Mouse (Mus musculus): ENCODE data around the gene Nek10.
A peak's percentile ranks its signal among the peaks of the same experiment; 100 is the strongest.
"Not testable (repeated sequence)": the region's sequence is repeated elsewhere in the genome, so short reads cannot be mapped to it uniquely, and the experiment has no call there.

Gene Nek10

DNA sequence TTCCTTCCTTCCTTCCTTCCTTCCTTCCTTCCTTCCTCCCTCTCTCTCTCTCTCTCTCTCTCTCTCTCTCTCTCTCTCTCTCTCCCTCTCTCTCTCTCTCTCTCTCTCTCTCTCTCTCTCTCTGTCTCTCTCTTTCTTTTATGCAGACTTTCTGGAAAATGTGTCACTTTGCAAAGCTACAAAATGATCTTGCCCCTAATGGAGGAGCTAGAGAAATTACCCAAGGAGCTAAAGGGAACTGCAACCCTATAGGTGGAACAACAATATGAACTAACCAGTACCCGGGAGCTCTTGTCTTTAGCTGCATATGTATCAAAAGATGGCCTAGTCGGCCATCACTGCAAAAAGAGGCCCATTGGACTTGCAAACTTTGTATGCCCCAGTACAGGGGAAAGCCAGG is at the start of gene Nek10:
Gene Nek10 (plus strand): TSS at position 301 of the 400 bp plus-strand sequence.
- not testable (repeated sequence) for DNase-seq (ENCODE audit: low spot score in 2 of 2)

DNA sequence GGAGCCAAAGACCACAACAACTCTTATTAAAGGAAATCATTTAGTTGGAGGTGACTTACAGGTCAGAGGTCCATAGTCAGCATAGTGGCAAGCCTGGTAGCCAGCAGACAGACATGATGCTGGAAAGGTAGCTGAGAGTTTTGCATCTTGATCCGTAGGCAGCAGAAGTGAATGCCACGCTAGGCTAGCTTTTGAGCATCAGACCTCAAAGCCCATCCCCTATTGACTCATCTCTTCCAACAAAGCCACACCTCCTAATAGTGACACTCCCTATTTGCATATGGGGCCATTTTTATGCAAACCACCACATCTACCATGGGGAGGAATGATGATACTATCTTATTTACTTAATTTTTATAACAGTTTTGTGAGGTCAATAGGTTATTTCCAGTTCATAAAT is 22.0 kb upstream of the Nek10 start:
- no peak for DNase-seq (ENCODE audit: low spot score in 2 of 2)

GRCm38 (mm10) chr14:14784223-14784622 is 19.0 kb upstream of the Nek10 start:
- no peak for DNase-seq (ENCODE audit: low spot score in 2 of 2)

- DNase-seq (ENCODE audit: low spot score in 2 of 2), result no peak
These were observed 16.2 kb upstream of the Nek10 start for GRCm38 (mm10) chr14:14786979-14787378.

GRCm38 (mm10) chr14:14789840-14790470 is 13.3 kb upstream of the Nek10 start:
- no peak for DNase-seq (ENCODE audit: low spot score in 2 of 2)

- no peak for DNase-seq (ENCODE audit: low spot score in 2 of 2)
These were observed 3.4 kb upstream of the Nek10 start for GRCm38 (mm10) chr14:14799861-14800260.

DNA sequence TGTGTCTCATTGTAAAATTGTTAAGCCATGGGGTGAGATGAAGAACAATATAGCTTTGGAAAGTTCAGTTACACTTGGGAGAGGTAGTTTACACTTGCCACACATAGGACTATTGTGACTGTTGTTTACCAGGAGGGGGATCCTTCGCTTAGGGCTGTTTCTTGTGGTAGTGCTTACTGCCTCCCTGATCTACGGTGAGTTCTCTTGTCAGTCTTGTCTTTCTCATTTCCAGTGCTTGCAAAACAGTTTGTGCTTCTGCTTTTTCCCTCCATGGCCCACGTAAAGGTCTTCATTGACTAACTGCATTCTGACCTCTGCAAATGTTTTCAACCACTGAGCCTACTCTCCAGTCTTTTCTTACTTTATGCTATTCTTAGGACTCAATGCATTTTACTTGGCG is 2.9 kb upstream of the Nek10 start:
- no peak for DNase-seq (ENCODE audit: low spot score in 2 of 2)

- no peak for DNase-seq (ENCODE audit: low spot score in 2 of 2)
These were observed 2.4 kb upstream of the Nek10 start for GRCm38 (mm10) chr14:14800810-14801209.

DNA sequence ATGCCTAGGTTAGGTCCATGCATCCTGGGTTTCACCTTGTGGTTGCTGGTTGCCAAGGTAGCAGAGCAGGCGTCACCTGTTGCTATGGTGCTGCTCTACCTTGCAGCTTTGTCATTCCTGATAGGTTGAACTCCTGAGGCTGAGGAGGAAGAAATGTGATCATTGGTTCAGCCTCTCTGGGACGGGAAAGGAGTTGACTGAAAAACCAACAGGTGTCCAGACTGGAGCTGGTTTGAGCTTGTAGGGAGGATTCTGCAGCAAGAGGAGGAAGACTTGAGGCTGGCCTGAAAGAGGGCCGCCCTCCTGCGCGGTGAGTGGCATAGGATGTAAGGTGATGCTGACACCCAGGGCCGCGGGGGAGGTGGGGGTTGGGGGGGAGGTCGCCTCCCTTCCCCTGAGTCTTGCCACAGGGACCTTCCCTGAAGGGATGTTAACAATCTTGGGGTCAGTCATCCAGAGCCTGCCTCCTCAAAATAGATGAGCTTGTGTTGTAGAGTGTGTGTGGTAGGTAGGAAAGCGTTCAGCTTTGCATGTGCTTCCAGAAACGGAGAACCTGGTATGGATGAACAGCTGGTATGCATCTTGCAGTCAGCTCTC is 804 bp downstream of the Nek10 start:
- DNase-seq (ENCODE audit: low spot score in 2 of 2), result no peak

DNA sequence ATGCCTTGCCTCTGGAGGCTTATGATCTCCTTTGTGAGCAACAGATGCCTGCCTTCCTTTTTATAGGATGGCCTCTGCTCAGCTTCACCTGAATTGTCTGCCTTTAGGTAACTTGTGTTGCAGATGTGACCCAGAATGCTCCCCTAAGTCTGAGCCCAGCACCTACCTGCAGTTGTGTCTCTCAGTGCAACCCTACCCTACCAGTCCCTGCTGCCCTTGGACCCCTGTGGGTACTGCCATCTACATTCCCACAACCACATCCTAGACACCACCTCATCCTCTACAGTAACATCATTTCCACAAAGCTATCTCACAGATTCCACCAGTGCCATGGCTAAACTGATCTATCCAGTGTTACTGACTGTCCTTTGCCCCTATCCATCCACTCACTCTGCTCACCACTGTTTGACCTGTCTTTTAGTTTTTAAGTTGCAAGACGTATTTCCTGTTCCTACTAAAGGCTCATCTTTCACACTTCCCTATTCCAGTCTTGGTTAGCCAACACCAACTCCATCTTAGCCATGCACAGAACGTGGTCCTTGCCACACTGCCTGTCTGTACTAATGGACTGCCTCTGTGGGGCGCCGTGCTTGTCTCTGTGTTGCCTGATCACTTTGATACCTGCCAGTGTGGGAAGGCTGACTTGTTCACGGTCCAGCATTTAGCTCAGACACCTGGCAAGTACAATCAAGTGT is 1.4 kb downstream of the Nek10 start:
- no peak for DNase-seq (ENCODE audit: low spot score in 2 of 2)

GRCm38 (mm10) chr14:14832520-14833240 is 29.5 kb downstream of the Nek10 start:
- no peak for DNase-seq (ENCODE audit: low spot score in 2 of 2)

GRCm38 (mm10) chr14:14833498-14833897 is 30.3 kb downstream of the Nek10 start:
- DNase-seq (ENCODE audit: low spot score in 2 of 2), result no peak

DNA sequence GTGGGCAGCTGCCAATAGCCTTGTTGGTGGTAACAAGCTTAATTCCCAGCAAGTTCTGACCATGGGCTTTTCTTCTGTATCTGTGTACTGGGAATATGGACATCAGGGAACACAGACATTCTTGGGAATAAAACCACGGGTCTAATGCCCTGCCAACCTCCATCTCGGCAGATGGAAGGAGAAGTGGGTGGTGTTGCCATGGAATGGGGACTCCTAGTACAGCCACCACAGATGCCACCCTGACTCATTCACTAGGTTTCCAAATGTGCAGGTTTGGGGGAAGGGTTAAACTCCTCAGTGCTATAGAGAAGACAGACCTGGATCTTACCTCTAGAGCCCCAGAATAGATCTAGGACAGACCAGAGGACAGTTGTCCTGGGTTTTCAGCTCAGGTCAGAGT is 31.1 kb downstream of the Nek10 start:
- no peak for DNase-seq (ENCODE audit: low spot score in 2 of 2)

GRCm38 (mm10) chr14:14837627-14838026 is 34.4 kb downstream of the Nek10 start:
- no peak for DNase-seq (ENCODE audit: low spot score in 2 of 2)

- DNase-seq (ENCODE audit: low spot score in 2 of 2), result no peak
These were observed 34.9 kb downstream of the Nek10 start for GRCm38 (mm10) chr14:14838109-14838508.

GRCm38 (mm10) chr14:14842734-14843530 is 39.7 kb downstream of the Nek10 start:
- no peak for DNase-seq (ENCODE audit: low spot score in 2 of 2)

DNA sequence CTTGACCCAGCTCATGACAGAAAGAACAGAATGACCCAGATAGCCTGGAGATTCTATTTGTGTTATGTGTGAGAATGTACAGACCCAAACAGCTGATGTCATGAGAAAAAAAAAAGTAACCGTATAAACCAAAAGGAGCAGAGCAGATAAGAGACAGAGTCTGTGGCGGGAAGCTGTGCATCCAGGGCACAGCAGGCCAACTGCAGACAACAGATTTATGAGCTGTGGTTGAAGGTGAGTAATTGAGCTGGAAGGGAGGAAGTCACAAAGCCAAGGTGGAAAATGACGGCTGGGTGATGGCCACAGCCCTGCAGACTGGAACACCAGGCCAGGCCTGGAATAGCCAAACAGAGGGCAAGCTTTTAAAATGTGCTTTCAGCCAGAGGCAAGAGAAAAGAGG is 49.6 kb downstream of the Nek10 start:
- DNase-seq (ENCODE audit: low spot score in 2 of 2), result no peak

- DNase-seq (ENCODE audit: low spot score in 2 of 2), result no peak
These were observed 57.1 kb downstream of the Nek10 start for GRCm38 (mm10) chr14:14860331-14860730.

DNA sequence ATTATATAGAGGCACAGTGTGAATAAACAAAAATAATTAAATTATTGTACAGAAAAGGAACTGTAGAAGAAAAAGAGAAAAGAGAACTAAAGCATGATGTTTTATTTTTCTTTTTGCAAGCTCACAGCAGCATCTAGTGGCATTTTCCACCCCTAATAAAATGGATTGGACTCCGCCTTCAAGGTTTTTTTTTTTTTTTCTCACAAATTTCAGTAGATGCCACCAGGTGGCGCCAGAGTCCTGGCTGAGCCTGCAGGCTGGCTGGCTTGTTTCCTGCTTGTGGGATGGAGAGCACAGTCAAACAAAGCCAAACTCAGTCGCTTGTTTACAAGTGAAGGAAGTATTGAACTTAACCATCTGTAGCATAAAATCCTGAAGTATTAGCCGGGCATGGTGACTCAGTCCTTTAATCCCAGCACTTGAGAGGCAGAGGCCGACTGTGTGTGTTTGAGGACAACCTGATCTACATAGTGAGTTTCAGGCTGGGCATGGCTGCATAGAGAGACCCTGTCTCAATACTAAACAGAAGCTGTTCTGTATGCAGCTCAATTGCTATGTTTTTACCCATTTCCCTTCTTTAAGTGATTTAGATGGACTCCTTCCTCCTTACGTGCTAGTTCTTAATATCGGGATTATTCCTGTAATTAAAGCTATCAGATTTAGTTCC is 60.6 kb downstream of the Nek10 start:
- DNase-seq (ENCODE audit: low spot score in 2 of 2), result peak in 1 of 2 experiments; percentile 51

DNA sequence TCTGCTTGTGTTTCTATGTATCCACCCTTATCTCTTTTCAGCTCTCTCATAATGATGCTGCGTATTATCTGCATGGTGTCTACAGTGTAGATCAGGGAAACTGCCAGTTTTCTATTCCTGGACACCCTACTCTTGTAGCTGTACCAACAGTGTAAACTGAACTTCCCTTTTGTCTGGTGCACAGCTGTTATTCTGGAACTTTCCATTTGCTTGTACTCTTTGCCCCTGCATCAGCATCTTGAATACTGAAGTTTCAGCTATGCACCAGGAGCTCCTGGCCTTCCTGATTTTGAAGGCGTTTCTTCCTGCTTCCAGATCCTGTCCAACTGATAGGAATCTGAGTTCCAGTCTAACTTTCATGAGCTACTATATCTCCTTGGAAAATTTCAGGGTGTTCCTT is 66.0 kb downstream of the Nek10 start:
- DNase-seq (ENCODE audit: low spot score in 2 of 2), result no peak

DNA sequence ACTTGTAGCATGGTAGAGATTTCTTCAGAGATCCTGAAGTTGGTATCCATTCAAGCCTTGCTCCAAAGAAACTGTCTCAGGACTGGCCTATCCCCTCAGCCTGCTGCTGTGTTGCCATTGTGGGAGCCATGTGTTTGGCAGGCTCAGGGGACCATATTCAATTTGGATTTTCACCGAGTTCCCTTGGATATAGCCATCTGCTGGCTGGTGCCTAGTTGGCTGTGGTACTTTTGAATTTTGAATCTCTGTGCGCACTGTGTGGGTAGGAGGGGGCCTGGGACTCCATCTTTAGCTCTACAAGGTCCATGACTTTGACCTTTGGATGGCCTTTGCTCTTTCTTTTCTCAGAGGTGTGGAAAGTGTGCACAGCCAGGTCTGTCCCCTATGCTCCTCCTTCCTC is 66.8 kb downstream of the Nek10 start:
- DNase-seq (ENCODE audit: low spot score in 2 of 2), result no peak
